Mouse (Mus musculus): ENCODE results near the gene Tgfbr2. TPM values are rescaled to one million over a fixed set of nuclear protein-coding genes. Genes with fewer than 3 reads are reported as not detected.

The Tgfbr2 gene
- polyA plus RNA-seq, 1 experiment from 2014 or later, result 7.8 TPM

DNA sequence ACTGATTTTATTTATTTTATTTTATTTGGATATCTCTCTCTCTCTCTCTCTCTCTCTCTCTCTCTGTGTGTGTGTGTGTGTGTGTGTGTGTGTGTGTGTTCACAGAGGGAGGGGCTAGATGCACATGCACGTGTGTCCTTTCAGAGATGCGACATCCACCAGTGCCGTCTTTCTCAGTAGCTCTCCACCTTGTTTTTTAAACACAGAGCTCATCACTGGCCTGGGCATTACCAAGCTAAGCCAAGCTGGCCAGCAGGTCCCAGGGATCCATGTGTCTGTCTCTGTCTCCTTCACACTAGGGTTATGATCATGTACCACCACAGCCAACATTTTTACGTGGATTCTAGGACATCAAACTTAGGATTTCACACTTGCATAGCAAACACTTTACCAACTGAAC is 135.2 kb downstream of the Tgfbr2 start:
- no peaks in the 10 kb centered on the region for H3K36me3 ChIP-seq (replicated peaks)

DNA sequence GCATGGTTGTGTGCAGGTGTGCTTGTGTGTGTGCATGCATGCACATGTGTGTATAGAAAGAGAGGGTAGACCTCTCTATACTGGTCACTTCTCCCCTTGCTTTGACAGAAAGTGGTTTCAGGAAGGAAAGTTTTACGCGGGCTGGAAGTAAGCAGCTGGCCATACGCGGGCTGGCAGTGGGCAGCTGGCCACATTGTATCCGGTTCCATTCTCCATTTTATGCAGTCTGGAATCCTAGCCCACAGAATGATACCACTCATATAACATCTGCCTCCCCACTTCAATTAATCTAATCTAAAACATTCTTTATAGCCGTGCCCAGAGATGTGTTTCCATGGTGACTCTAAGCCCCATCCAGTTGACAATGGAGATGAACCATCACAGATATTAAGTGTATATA is 136.9 kb downstream of the Tgfbr2 start:
- WGBS, result 84% methylated on average over 6 of the region's 6 CpGs
- Histone ChIP-seq H3K9me3 (no peaks in the 10 kb centered on the region), H3K4me3 (replicated peaks) (no peak overlapping the region), H3K9ac (no peak overlapping the region), H3K4me2 (no peak overlapping the region), H3K27ac (no peak overlapping the region), H3K36me3 (replicated peaks) (no peaks in the 10 kb centered on the region), H3K4me1 (no peaks in the 10 kb centered on the region), H3K27me3 (no peaks in the 10 kb centered on the region)
- no peak for ATAC-seq (ENCODE audit: low FRiP score)

More for the DNA sequence above, 135.2 kb downstream of the Tgfbr2 start:
- ATAC-seq (ENCODE audit: low FRiP score), result no peak
- no peaks in the 10 kb centered on the region for H3K4me1 ChIP-seq
- no peaks in the 10 kb centered on the region for H3K27me3 ChIP-seq
- H3K4me2 ChIP-seq, result no peak overlapping the region
- 88% methylated on average over 4 of the region's 4 CpGs for WGBS
- no peak overlapping the region for H3K9ac ChIP-seq
- no peak overlapping the region for H3K27ac ChIP-seq
- no peak overlapping the region for H3K4me3 ChIP-seq (replicated peaks)
- H3K9me3 ChIP-seq, result no peaks in the 10 kb centered on the region
